Mouse (Mus musculus) limb, embryonic 11.5 days (tissue): ENCODE results near the gene Hebp1. TPM values are rescaled to one million over a fixed set of nuclear protein-coding genes. Genes with fewer than 3 reads are reported as not detected.
A peak's percentile ranks its signal among the peaks of the same experiment; 100 is the strongest.

Experiments
- ATAC-seq: fragments of 200-750 bp; cut with Nextera tagmentation; 2 replicates; pipeline ENCODE4 v1.8.0; 2017; ENCODE audit warnings: low read depth; ENCODE audit not compliant: insufficient number of reproducible peaks, low FRiP score, low TSS enrichment
- DNase-seq: peaks from one replicate; pipeline ENCODE4 v3.0.0-alpha.2; 2015; ENCODE audit warnings: low spot score
- H3K27ac ChIP-seq: fragments of 300-500 bp; sonication (generic); replicated peaks from 2 replicates; pipeline ENCODE4 v1.5.1; 2014; ENCODE audit warnings: low read depth, mild to moderate bottlenecking, low read length
- H3K27me3 ChIP-seq: fragments of 300-500 bp; sonication (generic); 2 replicates; pipeline ENCODE4 v1.6.1; 2014; ENCODE audit warnings: mild to moderate bottlenecking, low read length, mixed read lengths; ENCODE audit not compliant: control insufficient read depth, insufficient read depth
- H3K36me3 ChIP-seq: fragments of 300-500 bp; sonication (generic); 2 replicates; pipeline ENCODE4 v1.6.1; 2014; ENCODE audit warnings: mild to moderate bottlenecking, low read length, moderate library complexity, mixed read lengths; ENCODE audit not compliant: control insufficient read depth, insufficient read depth
- H3K4me1 ChIP-seq: fragments of 300-500 bp; sonication (generic); 2 replicates; pipeline ENCODE4 v1.6.1; 2014; ENCODE audit warnings: low read length, mixed read lengths; ENCODE audit not compliant: control insufficient read depth, insufficient read depth
- H3K4me2 ChIP-seq: fragments of 300-500 bp; sonication (generic); 2 replicates; pipeline ENCODE4 v1.6.1; 2014; ENCODE audit warnings: low read depth, mild to moderate bottlenecking, moderate library complexity; ENCODE audit not compliant: severe bottlenecking
- H3K4me3 ChIP-seq: fragments of 300-500 bp; sonication (generic); 2 replicates; pipeline ENCODE4 v1.5.1; 2014; ENCODE audit warnings: low read depth, low read length
- H3K9ac ChIP-seq: fragments of 300-500 bp; sonication (generic); 2 replicates; pipeline ENCODE4 v1.6.1; 2014; ENCODE audit warnings: mild to moderate bottlenecking, low read length
- H3K9me3 ChIP-seq: fragments of 300-500 bp; sonication (generic); 2 replicates; pipeline ENCODE4 v1.6.1; 2016; ENCODE audit warnings: low read length; ENCODE audit not compliant: control insufficient read depth
- WGBS: fragments of 180-500 bp; shearing (Covaris S2); extraction: QIAGEN DNeasy Blood & Tissue Kit; methylation state at CpG from one replicate; pipeline ENCODE4 v1.1.7; 2014; 5-methylcytosine and 5-hydroxymethylcytosine counted together
- polyA plus RNA-seq: library from polyadenylated mRNA; unstranded; fragments of >200 nt; fragmentation: Nextera tagmentation; extraction: Ambion mirVana; gene quantifications from 2 replicates; pipeline ENCODE4 v1.2.1, GENCODE M21; 2014

The Hebp1 gene
- 1.3 and 3.8 TPM in 2 replicates for polyA plus RNA-seq

DNA sequence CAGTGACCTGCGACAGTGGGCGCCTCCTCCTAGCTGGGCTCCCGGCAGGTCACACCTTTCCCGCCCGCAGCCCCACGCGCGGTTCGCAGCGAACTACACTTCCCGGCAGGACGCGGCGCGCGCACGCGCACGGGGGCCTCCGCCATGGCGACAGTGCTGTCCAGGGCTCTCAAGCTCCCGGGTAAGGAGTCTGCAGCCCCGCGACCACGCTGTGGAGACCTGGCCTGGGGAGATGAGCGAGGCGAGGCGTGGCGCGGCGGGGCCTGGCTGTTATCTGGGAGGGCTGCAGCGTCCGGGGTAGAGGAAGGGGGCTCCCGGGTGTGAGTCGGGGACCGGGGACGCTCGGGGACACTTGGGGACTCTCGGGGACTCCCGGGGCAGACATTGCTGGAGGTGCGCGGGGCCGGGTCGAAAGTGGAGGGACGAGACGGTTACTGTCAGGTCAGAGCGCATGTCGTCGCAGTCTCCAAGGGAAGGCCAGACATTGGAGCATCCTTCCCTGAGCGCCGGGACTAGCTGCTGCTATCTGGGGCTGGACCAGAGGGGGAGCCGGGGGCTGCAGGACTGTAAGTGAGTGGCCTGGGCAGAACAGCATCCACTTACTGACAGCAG is at the start of gene Hebp1, which contains the start of gene Fam234b:
Gene Hebp1, minus strand, starts transcription at position 102 of the 612 bp plus-strand sequence.
Gene Fam234b, plus strand, starts transcription at position 57 of the 612 bp plus-strand sequence.
- DNase-seq (peak; percentile 85), ATAC-seq (peak; percentile 85)
- Histone ChIP-seq H3K27me3 (no peaks in the 10 kb centered on the region), H3K4me2 (peak within 1 kb of the TSS; percentile 79), H3K4me1 (0 out of 2 replicates have a peak, but pooled peaks cover 6% of the 10 kb centered on the region), H3K9me3 (no peaks in the 10 kb centered on the region), H3K27ac (no peak within 1 kb of the TSS), H3K4me3 (peak within 1 kb of the TSS; percentile 78), H3K9ac (peak within 1 kb of the TSS; percentile 89), H3K36me3 (no peaks in the 10 kb centered on the region)
- WGBS, result 1% methylated on average over 49 of the region's 52 CpGs

- Histone ChIP-seq H3K36me3 (no peaks in the 10 kb centered on the region), H3K9me3 (no peaks in the 10 kb centered on the region), H3K4me1 (peaks cover 7% of the 10 kb centered on the region), H3K4me3 (no peak overlapping the region), H3K27me3 (no peaks in the 10 kb centered on the region), H3K9ac (no peak overlapping the region), H3K27ac (no peak overlapping the region), H3K4me2 (no peak overlapping the region)
- WGBS, result 77% methylated on average over 8 of the region's 8 CpGs
- ATAC-seq (no peak), DNase-seq (no peak)
These were observed 47.8 kb upstream of the Hebp1 start for GRCm38 (mm10) chr6:135245586-135245985.

DNA sequence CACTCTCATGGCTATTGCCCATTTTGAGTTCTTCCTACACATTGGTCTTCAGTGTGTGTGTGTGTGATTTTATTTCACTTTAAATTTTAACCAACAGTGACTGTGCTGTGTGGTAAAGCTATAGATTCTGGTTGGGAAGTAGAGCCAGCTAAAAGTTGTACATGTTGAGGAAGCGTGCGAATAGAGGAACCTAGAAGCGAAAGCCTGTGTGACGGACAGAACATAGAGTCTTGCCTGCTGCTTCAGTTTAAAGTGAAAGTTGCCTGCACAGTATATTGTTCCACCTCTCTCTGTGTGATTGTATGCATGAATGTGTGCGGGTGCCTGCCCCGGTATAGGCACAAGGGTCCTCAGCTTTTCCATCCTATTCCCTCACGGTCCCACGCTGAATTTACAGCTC is 42.5 kb upstream of the Hebp1 start:
- no peak for ATAC-seq
- Histone ChIP-seq H3K36me3 (no peaks in the 10 kb centered on the region), H3K27ac (no peak overlapping the region), H3K4me2 (no peak overlapping the region), H3K9ac (no peak overlapping the region), H3K4me1 (no peaks in the 10 kb centered on the region), H3K4me3 (no peak overlapping the region), H3K27me3 (no peaks in the 10 kb centered on the region), H3K9me3 (no peaks in the 10 kb centered on the region)
- no peak for DNase-seq
- WGBS, result 95% methylated on average over 8 of the region's 8 CpGs

- H3K27ac ChIP-seq, result no peak overlapping the region
- DNase-seq (no peak), ATAC-seq (no peak)
- 56% methylated on average over 4 of the region's 4 CpGs for WGBS
- no peaks in the 10 kb centered on the region for H3K27me3 ChIP-seq
- no peaks in the 10 kb centered on the region for H3K4me1 ChIP-seq
- H3K9me3 ChIP-seq, result no peaks in the 10 kb centered on the region
- no peak overlapping the region for H3K4me3 ChIP-seq
- no peak overlapping the region for H3K4me2 ChIP-seq
- no peak overlapping the region for H3K9ac ChIP-seq
- no peaks in the 10 kb centered on the region for H3K36me3 ChIP-seq
These were observed 40.4 kb upstream of the Hebp1 start for GRCm38 (mm10) chr6:135238211-135238610.

- H3K27me3 ChIP-seq, result no peaks in the 10 kb centered on the region
- 83% methylated on average over 14 of the region's 14 CpGs for WGBS
- DNase-seq (no peak), ATAC-seq (no peak)
- H3K27ac ChIP-seq, result no peak overlapping the region
- no peaks in the 10 kb centered on the region for H3K4me1 ChIP-seq
- H3K4me3 ChIP-seq, result no peak overlapping the region
- H3K36me3 ChIP-seq, result no peaks in the 10 kb centered on the region
- H3K9me3 ChIP-seq, result no peaks in the 10 kb centered on the region
- H3K9ac ChIP-seq, result no peak overlapping the region
- no peak overlapping the region for H3K4me2 ChIP-seq
These were observed 39.5 kb upstream of the Hebp1 start for GRCm38 (mm10) chr6:135237326-135237725.

- no peak overlapping the region for H3K9ac ChIP-seq
- 83% methylated on average over 3 of the region's 3 CpGs for WGBS
- no peaks in the 10 kb centered on the region for H3K36me3 ChIP-seq
- H3K4me3 ChIP-seq, result no peak overlapping the region
- no peaks in the 10 kb centered on the region for H3K27me3 ChIP-seq
- H3K4me2 ChIP-seq, result no peak overlapping the region
- DNase-seq, result no peak
- H3K9me3 ChIP-seq, result no peaks in the 10 kb centered on the region
- H3K4me1 ChIP-seq, result no peaks in the 10 kb centered on the region
- ATAC-seq, result no peak
- H3K27ac ChIP-seq, result no peak overlapping the region
These were observed 38.8 kb upstream of the Hebp1 start for GRCm38 (mm10) chr6:135236576-135236975.

DNA sequence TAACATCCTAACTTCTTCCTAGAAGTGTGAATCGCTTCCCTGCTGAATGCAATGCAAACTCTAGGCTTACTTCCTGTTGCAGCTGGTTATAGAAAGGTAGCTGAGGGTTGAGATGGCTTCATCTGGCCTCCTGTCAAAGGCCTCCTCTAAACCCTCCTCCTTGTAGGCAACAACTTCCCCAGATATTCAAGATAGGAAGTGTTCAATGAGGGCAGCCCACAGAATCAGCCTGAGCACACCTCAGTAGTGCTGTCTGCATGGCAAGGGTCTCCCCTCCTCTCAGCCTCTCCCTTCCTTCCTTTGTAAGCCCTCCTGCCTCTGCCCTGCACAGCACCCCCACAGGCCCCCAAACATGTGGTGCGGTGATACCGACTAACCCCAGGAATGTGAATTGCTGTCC is 37.9 kb upstream of the Hebp1 start:
- no peak overlapping the region; the same call in 1 of the 2 replicates for H3K9ac ChIP-seq
- no peak overlapping the region for H3K4me3 ChIP-seq
- no peak overlapping the region for H3K4me2 ChIP-seq
- DNase-seq, result no peak
- H3K9me3 ChIP-seq, result no peaks in the 10 kb centered on the region
- 93% methylated on average over 3 of the region's 3 CpGs for WGBS
- H3K27me3 ChIP-seq, result no peaks in the 10 kb centered on the region
- H3K27ac ChIP-seq, result no peak overlapping the region
- no peaks in the 10 kb centered on the region for H3K36me3 ChIP-seq
- H3K4me1 ChIP-seq, result no peaks in the 10 kb centered on the region
- no peak for ATAC-seq

DNA sequence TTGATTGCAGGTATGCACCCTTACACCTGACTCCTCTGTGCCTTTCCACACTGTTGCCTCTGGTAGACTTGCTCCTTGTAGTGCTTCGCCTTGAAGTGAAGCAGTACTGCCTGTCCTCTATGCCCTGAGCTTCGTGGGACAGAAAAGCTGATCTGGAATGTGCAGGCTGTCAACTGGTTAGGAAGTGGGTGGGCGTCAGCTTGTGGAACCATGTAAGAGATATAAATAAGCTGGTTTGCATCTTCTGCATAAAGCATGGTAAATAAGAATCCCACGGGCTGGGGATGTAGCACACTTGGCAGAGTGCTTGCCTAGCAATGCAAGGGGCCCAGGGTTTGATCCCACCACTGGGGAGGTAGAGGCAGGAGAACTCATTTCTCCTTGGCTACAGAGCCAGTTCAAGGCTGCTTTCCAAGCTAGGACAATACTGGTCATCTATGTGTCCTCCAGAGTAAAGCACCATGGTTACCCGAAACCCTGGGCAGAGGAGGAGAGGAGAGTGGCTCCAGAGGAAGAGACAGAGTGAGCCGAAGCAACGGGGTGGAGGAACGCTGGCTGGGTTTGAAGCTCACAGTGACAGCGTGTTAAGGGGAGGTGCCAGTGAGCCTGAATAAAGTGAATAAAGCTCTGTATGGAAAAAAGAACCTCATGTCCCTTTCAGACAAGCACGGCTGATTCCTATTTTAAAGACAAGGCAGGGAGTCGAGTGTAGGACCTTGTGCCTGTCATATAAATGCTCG is 34.8 kb upstream of the Hebp1 start:
- ATAC-seq, result no peak
- no peak overlapping the region for H3K27ac ChIP-seq
- DNase-seq, result no peak
- no peak overlapping the region for H3K4me3 ChIP-seq
- no peaks in the 10 kb centered on the region for H3K4me1 ChIP-seq
- WGBS, result 83% methylated on average over 12 of the region's 12 CpGs
- no peak overlapping the region for H3K9ac ChIP-seq
- no peak overlapping the region for H3K4me2 ChIP-seq
- no peaks in the 10 kb centered on the region for H3K27me3 ChIP-seq
- H3K36me3 ChIP-seq, result no peaks in the 10 kb centered on the region
- H3K9me3 ChIP-seq, result no peaks in the 10 kb centered on the region
